Mouse (Mus musculus): Measurements from ENCODE around the gene Hoxa7. TPM values are rescaled to one million over a fixed set of nuclear protein-coding genes. Genes with fewer than 3 reads are reported as not detected.

The Hoxa7 gene
- total RNA-seq, 2 experiments from 2014 or later: 4.7 to 5.0 TPM

DNA sequence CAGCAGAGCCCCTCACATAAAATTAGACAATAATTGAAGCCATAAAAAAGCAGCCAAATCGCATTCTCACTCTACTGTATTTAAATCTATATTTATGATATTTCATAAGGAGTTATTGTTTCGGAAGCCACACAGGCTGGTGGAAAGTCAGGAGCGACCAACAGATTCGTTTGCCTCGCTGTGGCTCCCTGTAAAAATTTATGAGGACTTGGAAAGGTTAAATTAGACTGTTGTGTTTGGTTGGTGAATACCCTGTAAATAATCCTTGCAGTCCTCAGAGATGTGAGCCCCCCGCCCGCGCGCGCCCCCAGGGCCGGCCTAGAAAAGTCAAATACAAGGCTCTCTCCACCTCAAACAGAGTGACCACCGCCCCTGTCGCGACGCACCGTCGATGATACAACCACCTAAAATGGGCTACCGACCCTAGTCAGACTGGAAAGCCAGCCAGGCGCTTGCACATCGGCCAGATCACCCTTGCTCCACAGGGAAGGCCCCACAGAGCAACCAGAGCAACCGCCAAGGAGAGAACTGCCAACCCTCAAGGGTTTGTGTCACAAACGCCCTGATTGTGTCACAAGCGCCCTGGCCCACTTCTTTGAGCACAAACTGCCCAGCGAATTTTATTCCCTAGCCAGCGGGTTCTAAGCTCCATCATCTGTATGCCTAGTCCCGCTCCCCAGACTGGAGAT is 5.1 kb upstream of the Hoxa7 start:
- DNase-seq (ENCODE audit: low spot score): no peak

DNA sequence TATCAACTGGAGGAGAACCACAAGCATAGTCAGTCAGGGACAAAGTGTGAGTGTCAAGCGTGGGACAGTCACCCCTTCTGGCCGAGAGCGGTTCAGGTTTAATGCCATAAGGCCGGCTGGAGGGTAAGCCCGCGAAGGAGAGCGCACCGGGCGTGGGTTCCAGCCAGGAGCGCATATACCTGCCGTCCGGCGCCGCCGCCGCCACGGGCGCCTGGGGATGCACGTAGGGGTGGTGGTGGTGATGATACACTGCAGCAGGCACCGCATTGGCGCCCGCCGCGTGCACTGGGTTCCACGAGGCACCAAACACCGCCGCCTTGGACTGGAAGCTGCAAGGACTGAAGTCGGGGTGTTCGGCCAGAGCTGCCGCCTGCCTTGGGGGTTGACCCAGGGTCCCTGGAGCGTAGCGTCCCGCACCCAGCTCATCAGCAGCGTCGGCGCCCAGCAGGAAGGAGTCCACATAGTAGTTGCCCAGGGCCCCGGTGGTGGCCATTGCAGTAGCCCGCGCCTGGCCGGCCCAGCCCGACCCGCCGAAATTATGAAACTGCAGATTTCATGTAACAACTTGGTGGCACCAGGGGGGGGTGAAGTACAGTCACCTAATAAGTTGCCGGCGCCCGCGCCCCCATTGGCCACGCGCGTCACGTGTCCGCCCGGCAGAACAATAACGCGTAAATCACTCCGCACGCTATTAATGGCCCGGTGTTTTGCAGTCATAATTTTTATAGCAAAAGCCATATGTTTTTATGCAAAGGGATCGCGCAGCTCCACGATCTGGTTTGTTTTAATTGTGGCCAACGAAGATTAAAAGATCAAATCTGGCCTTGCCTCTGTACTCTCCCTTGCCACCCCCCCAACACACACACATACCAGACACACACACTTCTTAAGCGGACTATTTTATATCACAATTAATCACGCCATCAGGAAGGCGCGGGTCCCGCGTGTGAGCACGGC is 4.2 kb upstream of the Hoxa7 start:
- DNase-seq (ENCODE audit: low spot score): peak; percentile 86

DNA sequence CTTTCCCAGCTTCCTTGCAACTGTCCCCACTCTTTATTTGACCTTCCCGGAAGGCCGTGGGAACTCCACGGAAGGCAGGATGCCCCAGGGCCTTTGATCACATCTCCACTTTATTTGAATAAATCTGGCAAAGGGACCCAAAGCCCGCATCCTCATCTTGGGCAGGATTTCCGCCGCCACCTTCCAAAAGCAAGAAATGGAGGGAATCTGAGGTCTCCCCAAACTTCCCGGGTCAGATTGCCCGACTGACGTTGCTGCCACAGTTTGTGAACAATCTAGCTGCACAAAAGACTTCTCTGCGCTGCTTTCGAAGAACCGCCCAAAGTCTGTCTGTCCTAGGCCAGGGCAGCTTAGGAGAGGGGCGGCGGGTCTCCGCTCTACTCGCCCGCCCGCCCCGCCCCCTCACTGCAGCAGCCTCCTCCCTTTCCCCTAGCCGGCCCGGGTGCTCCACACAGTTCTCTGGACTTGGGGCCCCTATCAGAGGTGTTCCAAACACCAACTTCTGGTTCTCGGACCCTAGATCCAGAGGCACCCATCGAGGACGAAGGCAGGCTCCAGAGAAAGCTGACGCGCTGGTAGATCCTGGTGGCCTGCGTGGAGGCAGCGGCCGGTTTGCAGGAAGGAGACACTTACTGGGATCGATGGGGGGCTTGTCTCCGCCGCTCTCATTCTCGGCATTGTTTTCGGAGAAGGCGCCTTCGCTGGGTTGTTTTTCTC is 3.4 kb upstream of the Hoxa7 start:
- DNase-seq (ENCODE audit: low spot score): no peak

DNA sequence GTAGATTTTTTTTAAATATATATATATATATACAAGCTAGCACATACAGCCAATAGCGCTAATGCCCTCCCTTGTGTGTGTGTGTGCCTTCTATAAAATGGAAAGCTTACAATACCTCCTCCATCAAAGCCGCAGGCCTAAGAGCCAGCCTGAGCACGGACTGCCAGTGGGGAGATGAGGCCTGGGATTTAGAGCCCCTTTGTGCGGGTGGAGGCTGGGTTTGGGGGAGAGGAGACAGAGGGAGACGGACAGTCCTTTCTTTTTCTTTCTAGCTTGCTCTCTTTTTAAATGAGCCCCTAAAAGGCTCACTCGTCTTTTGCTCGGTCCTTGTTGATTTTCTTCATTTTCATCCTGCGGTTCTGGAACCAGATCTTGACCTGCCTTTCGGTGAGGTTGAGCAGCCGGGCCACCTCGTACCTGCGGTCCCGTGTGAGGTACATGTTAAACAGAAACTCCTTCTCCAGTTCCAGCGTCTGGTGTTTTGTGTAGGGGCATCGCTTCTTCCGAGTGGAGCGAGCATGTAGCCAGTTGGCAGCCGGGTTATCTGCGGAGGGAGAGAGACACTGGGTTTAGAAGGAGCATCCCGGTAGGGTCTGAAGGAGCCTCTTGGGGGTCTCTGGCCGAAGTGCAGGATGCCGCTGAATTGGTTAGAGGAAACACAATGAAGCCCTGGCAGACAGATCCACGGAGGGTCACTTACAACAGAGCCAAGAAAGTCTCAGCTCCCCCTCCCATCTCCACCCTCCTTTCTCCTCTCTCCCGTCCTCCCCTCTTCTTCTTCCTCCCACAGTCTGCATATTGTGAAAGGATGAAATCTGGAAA is 2.5 kb upstream of the Hoxa7 start:
- DNase-seq (ENCODE audit: low spot score): no peak

DNA sequence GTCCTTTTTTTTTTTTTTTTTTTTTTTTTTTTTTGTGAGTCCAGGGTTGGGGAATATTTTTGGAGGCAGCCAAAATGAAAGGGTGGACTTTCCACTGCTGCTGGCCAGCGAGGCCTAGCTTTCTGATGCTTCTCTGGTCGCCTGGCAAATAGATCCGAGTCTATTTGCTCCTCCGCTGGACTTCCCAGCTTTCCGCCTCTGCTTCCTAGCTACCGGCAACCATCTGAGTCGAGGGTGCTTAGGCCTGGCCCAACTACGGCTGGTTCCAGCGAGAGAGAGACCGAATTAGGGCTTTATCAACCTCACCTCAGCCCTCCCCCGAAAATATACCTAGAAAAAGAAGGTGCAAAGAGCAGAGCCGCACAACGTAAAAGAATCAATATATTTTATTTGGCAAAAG is 1.1 kb upstream of the Hoxa7 start:
- no peak for DNase-seq (ENCODE audit: low spot score)

DNA sequence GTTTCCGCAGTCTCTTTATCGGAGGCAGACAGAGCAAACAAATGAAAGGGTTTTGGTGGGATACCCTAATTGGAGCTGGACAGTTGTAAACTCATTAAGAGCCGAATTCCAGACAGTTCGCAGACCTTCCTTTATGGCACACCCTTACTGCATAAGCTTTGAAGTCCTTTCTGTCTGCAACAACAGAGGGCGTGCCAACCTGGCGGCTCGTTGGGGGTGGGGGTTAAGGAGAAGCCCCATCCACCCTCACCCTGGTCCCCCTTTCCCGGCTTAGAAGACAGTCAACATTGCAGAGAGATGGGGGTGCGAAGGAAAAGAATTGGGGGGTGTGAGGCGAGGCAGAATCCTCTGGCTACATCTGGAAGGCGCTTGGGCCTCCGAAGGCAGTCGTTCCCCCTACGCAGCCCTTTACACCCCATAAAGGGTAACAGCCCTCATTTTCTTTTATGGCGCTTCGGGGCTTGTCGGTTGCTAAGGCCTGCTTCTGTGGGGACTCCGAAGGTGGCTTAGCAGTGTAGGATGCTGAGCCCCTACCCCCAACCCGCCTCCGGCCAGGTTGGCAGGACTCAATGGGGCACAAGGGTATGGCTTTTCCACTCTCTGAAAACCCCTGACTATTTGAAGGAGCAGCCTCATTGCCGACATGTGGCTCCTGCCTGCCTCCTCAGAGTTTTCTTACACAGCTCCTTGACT is 485 bp upstream of the Hoxa7 start:
- no peak for DNase-seq (ENCODE audit: low spot score)

DNA sequence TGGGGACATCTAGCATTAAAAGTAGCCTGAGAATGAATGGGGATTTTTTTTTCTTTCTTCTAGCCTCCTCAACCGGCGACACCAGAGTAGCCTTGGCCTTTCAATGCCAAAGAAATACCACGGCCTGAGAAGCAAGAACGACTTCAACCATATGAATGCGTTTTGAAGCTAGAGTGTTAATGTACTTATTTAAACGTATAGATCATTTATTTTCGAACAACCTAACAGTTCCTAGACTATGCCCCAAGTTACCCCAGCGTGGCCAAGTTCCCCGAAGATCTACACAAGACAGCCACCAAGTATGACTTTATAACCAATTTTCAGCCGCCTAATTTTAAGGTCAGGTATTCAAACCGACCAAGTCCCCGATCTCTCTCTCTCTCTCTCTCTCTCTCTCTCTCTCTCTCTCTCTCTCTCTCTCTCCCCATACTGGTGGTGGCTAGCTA is 766 bp downstream of the Hoxa7 start:
- DNase-seq (ENCODE audit: low spot score): no peak

DNA sequence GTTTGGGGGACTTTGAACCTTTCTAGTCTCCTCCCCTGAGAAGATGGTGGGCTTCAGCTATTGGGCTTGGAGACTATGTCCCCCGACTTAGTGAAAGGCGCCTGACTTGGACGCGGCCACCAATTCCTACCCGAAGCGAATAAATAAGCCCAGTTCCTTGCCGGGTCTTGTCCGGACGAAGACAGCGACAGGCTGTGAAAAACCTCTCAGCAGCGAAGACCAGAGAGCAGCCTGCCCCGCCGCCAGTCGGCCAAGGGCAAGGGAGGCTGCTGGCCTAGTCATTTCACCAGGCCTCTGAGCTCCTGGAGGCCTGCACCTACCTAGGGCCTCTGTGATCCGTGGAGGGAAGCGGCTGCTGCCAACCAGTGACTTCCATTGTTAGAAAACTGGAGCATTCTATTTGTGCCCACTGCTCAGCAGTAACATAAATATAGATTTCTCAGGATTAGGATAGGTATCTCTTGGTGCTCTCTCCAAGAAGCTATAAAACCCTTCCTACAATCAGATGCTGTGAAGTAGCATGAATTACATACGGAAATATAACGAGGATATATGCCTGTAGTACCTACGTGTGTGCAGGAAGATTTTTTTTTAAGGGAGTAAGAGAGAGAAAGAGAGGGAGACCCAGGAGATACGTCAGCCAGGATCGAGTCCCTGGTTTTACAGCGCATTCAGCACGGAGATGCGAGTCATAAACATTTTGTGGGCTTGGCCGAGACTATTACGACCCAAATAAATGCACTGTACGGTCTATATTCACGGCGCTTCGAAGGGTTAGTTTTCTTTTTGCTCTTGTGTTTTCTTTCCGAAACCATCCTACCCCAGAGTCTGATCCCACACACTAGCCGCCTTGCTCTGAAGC is 1.4 kb downstream of the Hoxa7 start:
- no peak for DNase-seq (ENCODE audit: low spot score)

DNA sequence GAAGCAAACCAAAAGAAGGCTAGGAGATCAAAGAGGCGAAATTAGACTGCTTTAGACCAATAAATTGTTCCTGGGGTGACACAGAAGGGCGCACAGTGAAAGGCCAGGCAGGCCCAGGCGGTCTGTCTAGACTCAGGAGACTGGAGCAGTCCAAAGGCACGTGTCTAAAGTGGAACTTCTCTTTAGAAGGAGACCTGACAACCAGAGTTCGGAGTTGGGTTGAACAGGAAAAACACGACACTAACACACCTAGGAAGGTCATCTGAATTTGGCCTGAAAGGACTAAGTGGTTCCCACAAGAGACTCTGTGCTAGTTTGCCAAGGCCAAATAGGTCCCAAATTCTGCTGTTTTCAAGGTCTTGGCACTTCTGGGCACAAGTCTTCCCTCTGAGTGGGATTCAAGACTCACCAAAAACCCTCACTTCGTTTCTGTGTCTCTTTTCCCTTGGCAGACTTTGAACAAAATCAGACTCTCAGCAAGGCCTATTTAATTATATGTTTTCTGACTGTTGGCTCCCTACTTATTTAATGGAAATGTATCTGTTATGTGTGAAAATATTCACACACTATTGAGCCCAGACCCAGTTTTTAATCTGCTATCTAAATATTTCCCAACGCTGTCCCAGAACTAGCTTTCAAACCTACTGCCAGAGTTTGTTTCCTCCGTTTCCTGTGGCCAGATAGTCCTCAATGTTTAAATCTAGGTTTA is 2.3 kb downstream of the Hoxa7 start:
- no peak for DNase-seq (ENCODE audit: low spot score)

DNA sequence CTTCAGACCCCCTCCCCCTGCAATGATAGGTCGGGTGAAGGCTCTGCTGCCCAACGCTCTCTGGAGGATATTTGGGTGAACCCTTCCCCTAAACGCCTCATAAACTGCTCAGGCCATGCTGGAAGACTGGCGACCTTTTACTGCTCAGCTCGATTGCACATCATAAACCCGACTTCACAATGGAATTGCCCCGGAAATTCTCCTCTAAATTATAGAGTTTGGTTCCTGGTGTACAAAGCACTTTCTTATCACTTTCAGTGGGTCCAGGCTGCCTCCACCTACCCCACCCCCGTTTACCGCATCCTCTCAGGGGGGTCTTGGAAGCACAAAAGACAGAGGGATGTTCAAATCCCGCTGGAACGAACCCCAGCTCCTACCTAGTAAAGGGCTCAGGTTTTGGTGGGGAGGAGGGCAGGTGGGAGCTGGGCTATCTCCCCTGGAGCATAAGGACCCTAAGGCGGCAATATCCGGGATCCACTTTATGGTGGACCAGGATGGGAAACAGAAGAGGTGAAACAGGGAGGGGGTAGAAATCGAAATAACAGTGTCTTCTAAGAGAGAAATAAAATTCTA is 2.9 kb downstream of the Hoxa7 start:
- no peak for DNase-seq (ENCODE audit: low spot score)

DNA sequence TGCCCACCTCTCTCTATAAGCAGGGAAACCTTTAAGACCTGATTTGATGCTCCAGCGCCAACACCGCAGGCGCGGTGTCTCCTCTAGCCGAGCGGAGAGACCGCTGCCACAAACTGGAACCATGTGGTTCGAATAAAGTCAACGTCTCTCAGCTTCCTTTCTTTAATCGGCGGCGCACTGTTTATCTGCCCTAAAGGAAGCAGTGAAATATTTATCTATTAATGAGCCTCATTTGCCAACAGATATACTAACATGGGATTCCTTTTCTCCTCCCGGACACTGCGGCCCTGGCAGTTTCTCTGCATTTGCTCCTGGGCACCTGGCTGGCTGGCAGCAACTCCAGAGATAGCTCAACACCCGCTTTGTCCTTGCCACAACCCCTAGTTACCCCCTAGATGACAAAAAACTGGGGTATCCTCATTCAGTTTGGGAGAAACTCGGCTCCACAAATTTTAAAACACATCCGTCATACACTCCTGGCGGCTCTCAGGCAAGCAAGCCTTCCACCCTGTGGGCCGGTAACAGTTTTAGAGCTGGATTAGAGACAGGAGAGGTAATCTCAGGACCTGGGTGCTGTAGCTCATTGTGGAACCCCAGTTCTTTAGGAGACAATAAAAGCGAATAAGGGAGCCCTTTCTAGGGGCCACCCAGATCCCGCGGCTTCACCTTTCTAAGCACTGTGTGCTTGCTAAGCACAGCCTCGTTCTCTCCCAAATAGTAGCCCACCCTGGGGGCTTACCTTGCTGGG is 3.6 kb downstream of the Hoxa7 start:
- DNase-seq (ENCODE audit: low spot score): peak; percentile 9

DNA sequence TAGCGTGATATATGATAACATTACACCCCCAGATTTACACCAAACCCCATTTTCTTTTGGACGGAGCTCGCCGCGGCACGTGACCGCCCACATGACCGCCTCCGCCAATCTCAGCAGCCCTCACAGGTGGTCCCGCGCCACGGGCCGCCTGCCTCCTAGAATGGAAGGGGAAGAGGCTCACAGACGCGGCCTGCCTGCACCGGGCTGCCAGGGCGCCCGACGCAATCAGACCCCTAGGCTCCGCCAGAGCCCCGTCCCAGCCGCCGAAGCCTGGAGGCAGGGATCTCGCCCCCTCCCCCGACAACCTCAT is 4.2 kb downstream of the Hoxa7 start:
- DNase-seq (ENCODE audit: low spot score): peak; percentile 88

DNA sequence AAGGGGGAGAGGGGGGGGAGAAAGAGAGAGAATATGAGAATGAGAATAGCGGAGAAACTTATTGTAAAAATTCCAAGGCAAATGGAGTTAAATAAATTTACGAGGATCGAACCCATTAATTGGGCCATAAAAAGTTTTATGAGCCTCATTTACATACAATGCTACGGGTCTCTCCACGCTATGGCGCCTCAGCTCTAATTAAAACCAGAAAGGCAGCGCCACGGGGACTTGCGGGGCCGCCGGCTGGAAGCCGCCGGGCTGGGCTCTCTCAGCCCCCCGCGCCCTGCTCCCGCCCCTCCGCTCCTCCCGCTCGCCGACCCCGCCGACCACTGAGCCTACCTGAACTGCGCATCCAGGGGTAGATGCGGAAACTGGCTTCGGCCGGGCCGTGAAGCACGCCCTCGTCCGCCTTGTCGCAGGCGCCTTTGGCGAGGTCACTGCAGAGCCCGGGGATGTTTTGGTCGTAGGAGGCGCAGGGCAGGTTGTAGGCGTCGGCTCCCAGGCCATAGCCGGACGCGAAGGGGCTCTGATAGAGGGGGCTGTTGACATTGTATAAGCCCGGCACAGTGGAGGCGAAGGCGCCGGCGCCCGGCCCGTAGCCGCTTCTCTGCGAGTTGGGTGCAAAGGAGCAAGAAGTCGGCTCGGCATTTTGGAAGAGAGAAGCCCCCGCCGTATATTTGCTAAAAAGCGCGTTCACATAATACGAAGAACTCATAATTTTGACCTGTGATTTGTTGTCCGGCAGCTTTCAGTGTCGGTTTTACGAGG is 4.8 kb downstream of the Hoxa7 start:
- peak; percentile 50 for DNase-seq (ENCODE audit: low spot score)

DNA sequence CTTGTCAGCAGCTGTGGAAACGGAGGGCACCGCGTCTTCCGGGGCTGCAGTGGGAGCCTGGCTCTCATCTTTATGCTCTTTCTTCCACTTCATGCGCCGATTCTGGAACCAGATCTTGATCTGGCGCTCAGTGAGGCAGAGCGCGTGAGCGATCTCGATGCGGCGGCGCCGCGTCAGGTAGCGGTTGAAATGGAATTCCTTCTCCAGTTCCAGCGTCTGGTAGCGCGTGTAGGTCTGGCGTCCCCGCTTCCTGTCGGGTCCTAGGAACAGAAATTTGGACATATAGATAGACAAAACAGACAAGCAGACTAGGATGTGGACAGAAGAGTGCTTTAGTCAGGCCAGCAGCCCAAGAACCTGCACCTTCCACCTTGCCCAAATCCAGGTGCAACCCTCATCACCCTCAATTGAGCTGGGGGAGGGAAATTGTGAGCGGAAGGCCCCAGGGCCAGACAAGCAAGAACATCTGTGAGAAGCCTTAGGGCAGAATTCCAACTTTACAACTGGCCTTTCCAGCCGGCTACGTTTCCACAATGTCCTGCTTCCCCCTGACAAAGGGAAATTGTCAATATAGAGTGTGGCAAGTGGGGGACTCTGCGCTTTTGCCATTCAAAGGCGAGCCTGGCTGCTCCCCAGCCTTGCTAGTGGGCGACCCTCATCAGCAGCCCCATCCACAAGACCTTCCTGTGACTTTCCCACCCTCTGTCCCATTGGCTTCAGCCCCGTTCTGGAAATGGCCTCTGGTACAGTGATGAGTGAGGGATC is 5.7 kb downstream of the Hoxa7 start:
- peak; percentile 7 for DNase-seq (ENCODE audit: low spot score)

DNA sequence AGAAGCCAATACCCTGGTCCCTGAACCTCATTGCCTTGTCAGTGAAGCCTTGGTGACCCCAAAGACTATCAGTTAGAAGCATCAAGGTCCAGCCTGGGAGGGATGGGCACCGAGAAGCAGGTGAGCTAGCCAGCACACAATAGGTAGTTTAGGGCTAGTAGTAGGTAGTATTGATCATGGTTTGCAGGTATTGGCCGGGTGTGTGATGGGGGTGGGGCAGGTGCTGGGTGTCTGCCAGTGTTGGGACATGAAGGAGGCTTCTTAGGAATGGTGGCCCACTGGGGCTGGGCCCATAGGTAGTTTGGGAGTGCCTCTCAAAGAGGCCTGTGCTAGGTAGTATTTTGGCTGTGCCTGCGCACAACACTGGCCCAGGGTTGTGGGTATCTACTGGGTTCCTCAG is 6.6 kb downstream of the Hoxa7 start:
- DNase-seq (ENCODE audit: low spot score): peak; percentile 3

DNA sequence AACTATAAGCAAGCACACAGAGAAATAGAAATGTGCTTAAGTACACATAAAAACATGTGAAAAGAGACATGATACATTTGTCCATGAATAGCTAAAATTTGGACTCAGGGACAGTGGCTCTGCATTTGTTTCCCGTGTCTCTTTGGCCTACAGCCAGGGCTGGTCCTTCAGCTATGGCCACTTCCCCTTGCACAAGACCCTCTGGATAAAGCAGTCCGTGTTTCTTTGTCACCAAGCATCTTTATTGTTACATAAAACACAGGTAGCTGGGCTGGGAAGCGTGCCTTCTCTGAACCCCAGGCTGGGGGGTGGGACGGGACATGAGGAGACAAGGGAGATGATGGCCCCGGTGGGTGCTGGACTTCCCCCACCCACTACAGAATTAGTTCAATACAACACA is 7.4 kb downstream of the Hoxa7 start:
- DNase-seq (ENCODE audit: low spot score): peak; percentile 1

All from gastrocnemius, adult 18-20 months (tissue).